Mouse (Mus musculus) heart, postnatal 36 days (tissue): Measurements from ENCODE around the gene Fam213b. TPM values are rescaled to one million over a fixed set of nuclear protein-coding genes. Genes with fewer than 3 reads are reported as not detected.

Source experiments
- DNase-seq, 2 experiments: peaks; one replicate each; pipeline ENCODE4 v3.0.0; 2021 to 2022
- intact Hi-C: fragments of 180-260 bp; cut with DNase I; formaldehyde crosslinking; loops from one replicate; pipeline ENCODE4 v1.15.1; 2025
- total RNA-seq, 2 experiments: library from RNA; stranded (reverse); gene quantifications; 2 replicates each; pipeline ENCODE4 v1.2.3; 2021

Fam213b gene
- total RNA-seq, 2 experiments from 2014 or later, result 80.9 to 83.5 TPM

GRCm38 (mm10) chr4:154886876-154887592 lies 11.9 kb downstream of the Fam213b start:
- intact Hi-C loops, result no loop called here

GRCm38 (mm10) chr4:154885416-154885815 lies 13.5 kb downstream of the Fam213b start:
- DNase-seq, result no peak
- intact Hi-C loops, result no loop called here

More at GRCm38 (mm10) chr4:154886876-154887592, 11.9 kb downstream of the Fam213b start:
- DNase-seq, result no peak

DNA sequence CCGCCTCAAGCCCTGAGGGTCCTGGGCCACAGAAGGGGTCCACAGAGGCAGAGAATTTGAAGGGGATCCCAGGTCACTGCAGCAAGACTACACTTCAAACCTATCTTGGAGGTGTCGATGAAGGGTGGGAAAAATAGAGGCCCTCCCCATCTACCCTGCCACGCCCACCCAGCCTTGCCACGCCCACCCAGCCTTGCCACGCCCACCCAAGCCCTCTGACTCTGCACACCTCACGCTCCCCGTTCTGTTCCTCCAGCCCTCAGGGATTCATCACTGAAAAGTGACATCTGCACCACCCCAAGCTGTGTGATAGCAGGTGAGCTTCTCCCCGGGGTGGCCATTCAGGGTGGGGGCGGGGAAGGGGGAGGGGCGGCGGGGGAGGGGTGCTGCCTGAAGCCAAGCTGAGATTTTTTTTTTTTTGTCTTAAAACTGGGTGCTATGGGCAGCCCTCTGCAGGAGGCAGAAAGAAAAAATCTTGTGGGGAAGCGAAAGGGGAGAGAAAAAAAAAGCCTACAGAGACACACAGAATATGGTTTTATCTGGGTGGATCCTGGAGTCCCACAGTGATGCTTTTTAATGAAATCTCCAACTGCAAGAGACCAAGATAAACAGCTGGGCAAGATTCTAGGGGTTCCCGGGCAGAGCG lies 16.8 kb downstream of the Fam213b start:
- intact Hi-C loops, result no loop called here
- DNase-seq, result no peak

DNA sequence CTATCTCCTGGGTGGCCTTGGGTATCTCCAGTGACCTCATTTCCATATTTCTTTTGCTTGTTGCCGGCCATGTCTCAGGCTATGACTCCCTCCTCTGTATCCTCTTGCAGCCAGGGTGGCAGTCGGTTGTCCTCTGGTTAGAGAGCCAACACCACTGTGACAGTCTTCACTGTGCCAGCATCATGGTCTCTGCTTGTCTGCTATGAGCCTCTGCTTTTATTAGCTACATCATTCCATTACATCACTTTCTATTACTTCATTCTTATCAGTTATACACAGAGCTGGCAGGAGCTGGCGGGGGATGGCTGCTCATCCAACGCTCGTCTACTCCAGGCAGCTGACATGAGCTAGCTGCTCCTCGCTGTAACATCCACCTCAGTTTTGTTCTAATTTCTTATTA lies 18.2 kb downstream of the Fam213b start:
- intact Hi-C loops, result no loop called here
- peak; percentile 38 to 49 for DNase-seq

GRCm38 (mm10) chr4:154877864-154878548 lies 20.9 kb downstream of the Fam213b start:
- peak; percentile 90 to 96 for DNase-seq
- intact Hi-C loops, result loop anchor here (1.0 to 10.0 kb wide), 5 partner anchors 29 to 387 kb away; partner anchors contain the start of genes Hes5 and Pank4

DNA sequence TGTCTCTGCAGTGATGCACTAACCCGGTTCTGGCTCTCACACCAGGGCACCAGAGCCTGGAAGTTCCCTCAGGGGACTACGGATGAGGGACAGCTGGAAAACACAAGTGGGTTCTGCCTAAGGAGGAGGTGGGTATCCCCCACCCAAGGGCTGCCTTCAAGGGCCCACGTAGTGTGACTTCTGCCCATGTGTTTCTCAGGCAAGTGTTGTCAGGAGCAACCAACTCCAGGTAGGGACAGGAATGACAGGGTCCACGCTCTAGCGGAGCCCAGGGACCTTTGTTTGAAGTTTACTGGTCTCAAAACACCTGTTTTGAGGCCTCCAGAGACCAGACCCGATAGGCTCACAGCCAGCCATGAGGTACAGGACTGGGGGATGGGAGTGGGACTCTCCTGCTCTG lies 25.7 kb downstream of the Fam213b start:
- intact Hi-C loops, result loop anchor here (5.0 to 10.0 kb wide), 2 partner anchors 179 to 392 kb away; no protein-coding TSS in a partner anchor

DNA sequence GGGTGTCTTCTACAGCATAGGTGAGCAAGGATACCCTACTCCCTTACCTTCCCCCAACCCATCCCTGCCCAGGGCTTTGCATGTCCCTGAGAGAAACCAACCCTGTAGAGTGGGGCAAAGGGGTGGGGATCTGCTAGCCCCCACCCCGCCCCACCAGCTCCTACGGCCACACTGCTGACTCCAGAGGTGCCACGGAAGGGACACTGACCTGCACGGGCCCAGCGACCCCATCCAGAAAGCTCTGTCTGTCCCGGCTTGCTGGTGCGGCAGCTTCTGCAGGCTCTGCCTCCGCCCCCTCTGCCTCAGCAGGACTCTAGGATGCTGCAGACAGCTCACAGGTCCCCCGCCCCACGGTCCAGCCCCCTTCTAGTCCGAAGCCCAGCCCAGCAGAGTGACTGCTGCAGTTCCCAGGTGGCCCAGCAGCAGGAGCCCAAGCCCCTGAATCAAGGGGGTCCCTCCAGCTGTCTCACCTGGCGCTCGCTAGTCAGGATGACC lies 27.1 kb downstream of the Fam213b start:
- intact Hi-C loops, result loop anchor here (5.0 to 10.0 kb wide), 2 partner anchors 180 to 393 kb away; no protein-coding TSS in a partner anchor
- DNase-seq, result no peak

More for the DNA sequence above, 25.7 kb downstream of the Fam213b start:
- no peak for DNase-seq

DNA sequence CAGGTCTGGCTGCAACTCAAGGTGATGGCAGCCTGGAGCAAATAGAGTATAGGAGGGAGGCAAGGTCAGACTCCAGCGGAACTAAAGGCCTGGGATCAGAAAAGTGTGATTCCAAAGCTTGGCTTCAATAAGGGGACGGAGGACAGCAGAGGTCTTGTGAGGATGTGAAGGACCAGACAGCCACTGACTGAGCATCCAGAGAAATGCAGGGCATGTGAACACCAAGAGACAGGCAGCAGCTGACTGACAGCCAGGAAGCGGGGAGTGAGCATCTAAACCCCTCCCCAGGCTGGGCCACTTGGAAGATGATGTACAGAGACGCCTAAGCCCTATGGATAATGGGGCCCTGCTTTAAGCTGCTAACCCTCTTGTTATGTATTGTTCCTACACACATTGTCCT lies 28.2 kb downstream of the Fam213b start:
- intact Hi-C loops, result loop anchor here (5.0 to 10.0 kb wide), 2 partner anchors 182 to 394 kb away; no protein-coding TSS in a partner anchor

DNA sequence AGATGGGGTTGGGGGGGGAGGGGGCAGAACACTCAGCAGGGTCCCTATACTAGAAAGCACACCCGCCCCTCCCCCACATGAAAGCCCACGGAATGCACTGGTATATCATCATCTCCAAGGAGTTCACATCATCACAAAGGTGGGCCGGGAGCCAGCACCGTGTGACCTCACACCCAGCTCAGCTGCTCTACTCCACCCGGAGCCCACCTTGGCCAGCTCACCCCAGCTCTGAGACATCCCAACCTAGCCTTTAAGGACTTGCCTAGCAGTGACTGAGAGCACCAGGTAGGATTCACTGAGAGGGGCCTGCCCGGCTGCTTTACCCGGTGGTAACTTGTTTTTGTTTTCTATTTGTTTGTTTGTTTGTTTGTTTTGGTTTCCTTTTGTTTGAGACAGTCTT lies 29.5 kb downstream of the Fam213b start, which contains the start of gene Mmel1:
Gene Mmel1, plus strand, starts transcription at position 146 of the 400 bp plus-strand sequence.
- no peak for DNase-seq
- intact Hi-C loops, result no loop called here

More for the DNA sequence above, 28.2 kb downstream of the Fam213b start:
- DNase-seq, result no peak

DNA sequence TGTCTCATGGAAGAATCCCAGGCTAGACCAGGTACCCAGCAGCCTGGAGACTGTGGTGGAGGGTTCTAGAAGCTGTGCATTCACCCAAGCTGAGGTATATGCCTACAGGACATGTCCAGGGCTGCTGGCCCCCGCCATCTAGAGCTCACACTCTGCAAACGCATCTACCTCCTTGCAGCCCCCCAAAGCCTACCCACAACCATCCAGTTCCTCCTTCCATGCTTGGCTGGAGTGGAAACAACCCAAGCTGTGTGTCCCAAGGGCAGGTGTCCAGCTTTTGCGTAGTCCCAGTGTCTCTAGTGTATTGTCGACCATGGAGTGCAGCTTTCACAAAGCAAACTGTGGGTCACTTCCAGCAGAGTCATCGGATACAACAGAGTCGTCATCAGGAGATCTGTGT lies 31.7 kb downstream of the Fam213b start:
- intact Hi-C loops, result no loop called here
- DNase-seq, result no peak

- no peak for DNase-seq
- intact Hi-C loops, result no loop called here
Measured at GRCm38 (mm10) chr4:154866391-154866790, 32.5 kb downstream of the Fam213b start.

DNA sequence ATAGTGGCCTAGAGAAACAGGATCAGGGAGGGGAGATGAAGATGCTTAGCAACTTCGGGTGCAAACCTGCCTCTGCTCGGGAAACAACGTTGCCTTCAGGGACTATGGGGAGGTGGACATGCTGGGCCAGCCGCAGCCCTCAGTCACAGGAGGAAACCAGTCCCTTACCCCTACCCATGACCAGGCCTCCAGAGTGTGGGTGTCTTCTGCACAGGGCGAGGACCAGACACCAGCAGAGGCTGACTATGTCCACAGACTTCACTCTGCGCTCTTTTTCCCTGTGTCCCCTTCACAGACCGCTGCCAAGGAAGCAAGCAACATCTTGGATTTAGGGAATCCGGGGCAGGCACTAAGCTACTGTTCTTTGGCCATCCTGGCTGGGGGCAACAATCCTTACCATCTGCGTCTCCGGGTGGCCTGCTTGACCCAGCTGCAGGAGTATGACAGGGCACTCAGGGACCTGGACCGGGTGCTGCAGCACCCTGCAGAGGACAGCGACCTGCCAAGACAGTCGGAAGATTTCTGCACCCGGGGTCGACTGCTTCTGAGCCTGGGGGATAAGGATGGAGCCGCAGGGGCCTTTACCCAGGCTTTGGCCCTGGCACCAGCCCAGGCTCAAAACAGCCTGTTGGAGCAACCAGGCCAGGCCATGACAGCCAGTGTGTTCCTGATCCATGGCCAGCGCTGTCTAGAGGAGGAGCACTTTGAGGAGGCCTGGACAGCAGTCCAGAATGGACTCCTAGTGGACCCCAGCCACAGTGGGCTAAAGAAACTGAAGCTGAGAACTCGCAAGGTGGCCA lies 33.8 kb downstream of the Fam213b start:
- DNase-seq, result no peak
- intact Hi-C loops, result no loop called here

DNA sequence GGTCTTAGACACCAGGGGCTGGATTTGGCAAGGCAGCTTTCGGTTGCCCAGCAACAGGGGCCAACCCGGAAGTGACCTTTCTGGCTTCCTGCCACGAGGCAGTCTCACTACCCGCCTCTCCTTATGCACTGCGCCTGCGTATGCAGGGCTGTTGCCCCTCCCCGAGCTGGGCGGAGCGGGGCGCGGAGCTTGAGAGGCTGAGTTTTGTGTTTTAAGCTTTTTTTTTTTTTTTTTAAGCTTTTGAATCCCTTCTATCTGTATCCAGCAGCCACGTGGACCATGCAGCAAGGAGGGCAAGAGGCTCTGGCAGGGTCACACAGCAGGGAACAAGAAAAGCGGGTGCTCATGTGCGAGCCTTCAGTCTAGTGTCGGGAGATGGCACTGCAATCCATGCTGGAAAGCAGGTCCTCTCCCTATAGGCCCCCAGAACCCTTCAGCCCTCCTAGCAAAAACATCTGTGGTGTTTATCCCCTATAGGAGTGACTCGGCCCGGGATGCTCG lies 34.6 kb downstream of the Fam213b start:
- peak; percentile 89 to 91 for DNase-seq
- intact Hi-C loops, result no loop called here

DNA sequence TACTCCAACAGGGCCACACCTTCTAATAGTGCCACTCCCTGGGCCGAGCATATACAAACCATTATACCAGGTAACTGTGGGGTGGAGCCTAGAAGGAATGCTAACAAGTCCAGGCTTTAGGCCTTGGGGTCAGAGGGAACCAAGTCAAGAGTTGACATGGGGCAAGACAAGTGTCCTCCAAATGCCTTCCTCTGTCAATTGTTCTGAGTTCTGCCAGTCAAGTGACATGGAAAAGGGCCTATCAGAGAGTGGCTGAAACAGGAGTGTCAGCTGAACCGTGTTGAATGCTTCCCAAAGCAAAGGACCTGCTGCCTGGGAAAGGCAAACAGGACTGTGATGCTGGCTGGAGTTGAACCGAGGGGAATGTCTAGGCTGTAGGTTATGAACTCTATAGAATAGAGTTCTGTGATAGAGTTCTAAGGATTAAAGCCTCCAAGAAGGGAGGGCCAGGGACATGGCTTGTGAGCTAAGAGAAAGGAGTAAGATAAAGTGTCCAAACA lies 35.4 kb downstream of the Fam213b start:
- DNase-seq, result no peak
- intact Hi-C loops, result no loop called here

DNA sequence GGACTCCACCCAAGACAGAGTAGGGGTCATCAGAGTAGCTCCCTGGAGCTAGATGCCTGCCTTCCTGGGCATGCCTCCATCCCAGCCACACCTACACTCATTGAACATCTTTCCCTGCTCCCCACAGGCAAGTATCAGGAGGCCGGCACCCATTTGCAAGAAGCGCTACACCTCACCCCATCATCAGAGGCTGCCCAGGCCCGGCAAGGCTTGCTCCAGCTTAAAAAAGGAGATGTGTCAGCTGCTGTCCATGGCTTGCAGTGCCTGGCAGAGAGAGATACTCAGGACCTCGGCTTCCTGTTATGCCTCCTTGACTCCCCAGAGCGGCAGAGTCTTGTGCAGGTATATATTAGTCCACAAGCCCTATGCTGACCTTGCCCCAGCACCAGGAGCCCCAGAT lies 37.0 kb downstream of the Fam213b start:
- intact Hi-C loops, result no loop called here
- no peak for DNase-seq

- intact Hi-C loops, result no loop called here
- no peak for DNase-seq
Measured at GRCm38 (mm10) chr4:154858601-154859000, 40.3 kb downstream of the Fam213b start.

- no peak for DNase-seq
- intact Hi-C loops, result no loop called here
Measured at GRCm38 (mm10) chr4:154857366-154858240, 41.3 kb downstream of the Fam213b start.

- intact Hi-C loops, result no loop called here
Measured at GRCm38 (mm10) chr4:154856882-154857281, 42.1 kb downstream of the Fam213b start.

DNA sequence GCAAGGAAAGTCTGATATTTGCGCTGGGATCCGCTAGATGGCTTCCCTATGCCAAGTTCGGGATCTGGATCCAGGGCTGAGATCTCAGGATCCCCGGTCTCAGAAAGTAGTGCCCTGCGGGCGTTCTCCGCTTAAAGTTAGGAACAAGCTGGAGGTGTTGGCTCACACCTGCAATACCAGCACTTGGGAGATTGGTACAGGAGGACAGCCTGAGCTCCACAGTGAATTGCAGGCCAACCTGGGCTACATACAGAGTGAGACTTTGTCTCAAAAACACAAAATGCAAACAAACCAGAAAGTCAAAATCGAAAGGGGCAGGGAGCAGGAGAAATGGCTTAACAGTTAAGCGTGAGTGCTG lies 42.5 kb downstream of the Fam213b start:
- intact Hi-C loops, result no loop called here
- no peak for DNase-seq

More at GRCm38 (mm10) chr4:154856882-154857281, 42.1 kb downstream of the Fam213b start:
- DNase-seq, result no peak
